Mouse (Mus musculus) neural tube, embryonic 10.5 days (tissue): ENCODE measurements around the gene Sec23ip.
A peak's percentile ranks its signal among the peaks of the same experiment; 100 is the strongest.
"Not testable (repeated sequence)": the region's sequence is repeated elsewhere in the genome, so short reads cannot be mapped to it uniquely, and the experiment has no call there.

Experiments
- DNase-seq: peaks from one replicate; pipeline ENCODE4 v3.0.0-alpha.2; 2017; ENCODE audit warnings: low spot score; ENCODE audit errors: extremely low spot score

The Sec23ip gene

DNA sequence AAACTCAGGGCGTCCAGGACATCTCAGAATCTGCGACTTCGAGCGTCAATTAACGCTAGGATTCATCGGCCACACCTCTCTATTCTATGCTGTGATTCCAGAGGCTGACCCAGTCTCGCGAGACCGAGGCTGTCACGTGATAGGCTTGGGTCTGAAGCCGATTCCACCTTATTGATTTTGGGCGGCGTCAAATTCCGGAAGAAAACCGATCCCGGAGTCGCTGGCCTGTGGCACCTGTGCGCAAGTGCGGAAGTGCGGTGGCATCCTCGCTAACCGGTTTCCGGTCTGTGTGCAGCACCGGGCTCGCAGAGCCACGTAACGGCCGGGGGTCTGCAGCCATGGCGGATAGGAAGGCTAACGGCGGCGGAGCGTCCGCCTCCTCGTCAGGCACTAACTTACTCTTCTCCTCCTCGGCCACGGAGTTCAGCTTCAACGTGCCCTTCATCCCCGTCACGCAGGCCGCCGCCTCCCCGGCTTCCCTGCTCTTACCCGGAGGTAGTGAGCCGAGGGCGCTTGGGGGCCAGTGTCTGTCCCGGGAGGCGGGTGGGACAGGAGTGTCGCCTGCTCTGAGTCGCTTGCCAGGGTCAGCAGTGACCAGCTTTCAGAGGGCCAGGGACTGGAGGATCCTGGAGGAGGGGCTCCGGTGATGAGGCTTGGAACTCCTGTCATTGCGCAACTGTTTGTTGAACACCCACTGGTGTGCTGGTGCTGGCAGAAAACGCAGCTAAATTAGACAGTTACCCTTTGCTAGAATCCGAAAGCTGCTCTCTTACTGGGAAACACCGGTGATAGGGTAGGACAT is at the start of gene Sec23ip:
Gene Sec23ip, plus strand, starts transcription at position 260 of the 802 bp plus-strand sequence.
- DNase-seq = peak; percentile 98

DNA sequence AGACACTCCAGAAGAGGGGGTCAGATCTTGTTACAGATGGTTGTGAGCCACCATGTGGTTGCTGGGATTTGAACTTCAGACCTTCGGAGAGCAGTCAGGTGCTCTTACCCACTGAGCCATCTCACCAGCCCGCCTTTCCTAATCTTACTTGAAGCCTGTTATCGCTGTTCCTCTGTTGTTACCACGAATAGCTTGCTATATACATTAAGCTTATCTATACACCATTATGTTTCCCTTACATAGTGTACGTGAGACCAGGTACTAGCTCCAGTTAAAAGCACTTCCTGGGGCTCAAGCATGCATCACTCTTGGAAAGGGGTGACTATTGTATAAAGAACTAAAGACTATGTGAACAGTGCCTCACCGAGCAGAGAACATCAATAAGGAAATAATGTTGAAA is 44.8 kb upstream of the Sec23ip start:
- not testable (repeated sequence) for DNase-seq

- DNase-seq = peak; percentile 65
Measured at GRCm38 (mm10) chr7:128705735-128706134, 39.0 kb upstream of the Sec23ip start.

DNA sequence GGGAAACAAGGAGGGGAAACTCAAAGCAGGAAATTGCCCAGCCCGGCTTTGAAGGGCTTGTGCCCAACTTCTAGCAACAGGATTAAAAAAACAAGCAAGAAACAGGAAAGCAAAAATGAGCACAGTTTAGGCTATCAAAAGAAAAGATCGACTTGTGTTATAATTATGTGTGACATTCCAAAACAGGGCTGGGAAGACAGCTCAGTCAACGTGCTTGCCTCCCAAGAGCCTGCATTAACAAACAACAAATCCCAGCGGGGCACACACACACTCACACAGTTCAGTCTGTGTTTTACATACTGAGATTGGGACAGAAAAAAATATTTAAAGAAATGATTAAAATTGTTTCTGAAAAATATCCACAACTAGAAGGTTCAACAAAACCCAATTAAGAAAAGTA is 26.8 kb upstream of the Sec23ip start:
- DNase-seq = no peak

DNA sequence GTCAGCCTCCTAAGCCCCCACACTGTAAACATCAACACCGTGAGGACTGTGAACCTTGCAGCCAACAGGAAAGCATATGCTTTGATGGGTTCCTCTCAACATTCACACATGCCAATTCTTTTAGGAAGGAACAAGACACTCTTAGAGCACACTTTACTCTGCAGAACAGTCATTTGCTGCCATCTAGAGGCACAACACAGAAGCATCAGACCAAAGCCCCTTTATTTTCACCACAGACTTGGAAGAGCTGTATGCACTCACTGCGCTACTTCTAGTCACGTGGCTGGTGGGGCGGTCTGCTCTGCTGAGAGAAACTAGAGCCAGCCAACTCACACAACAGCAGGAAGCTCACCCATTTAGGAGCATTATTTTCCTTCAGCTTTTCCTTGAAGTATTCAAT is 20.0 kb upstream of the Sec23ip start:
- peak; percentile 26 for DNase-seq

- no peak for DNase-seq
Measured at GRCm38 (mm10) chr7:128725189-128725588, 19.6 kb upstream of the Sec23ip start.

GRCm38 (mm10) chr7:128726999-128727398 is 17.7 kb upstream of the Sec23ip start:
- DNase-seq = no peak

GRCm38 (mm10) chr7:128727701-128728100 is 17.0 kb upstream of the Sec23ip start:
- no peak for DNase-seq

DNA sequence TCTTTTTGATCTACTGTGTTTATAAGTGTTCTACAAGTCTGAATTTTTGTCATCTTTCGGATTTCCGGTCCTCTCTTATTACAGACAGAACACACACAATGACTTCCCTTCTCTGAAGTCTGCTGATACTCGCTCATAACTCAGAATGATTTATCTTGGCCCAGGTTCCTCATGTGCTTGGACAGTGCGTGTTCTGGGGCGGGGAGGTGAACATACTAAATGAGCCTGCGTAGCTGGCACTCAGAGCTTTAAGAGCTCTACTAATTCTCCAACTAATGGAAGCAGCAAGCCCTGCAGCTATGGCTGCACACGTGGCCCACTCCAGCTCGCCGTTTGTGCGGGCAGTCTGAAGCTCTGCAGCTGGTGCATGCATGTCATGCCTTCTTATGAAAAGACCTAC is 16.0 kb upstream of the Sec23ip start:
- no peak for DNase-seq

DNA sequence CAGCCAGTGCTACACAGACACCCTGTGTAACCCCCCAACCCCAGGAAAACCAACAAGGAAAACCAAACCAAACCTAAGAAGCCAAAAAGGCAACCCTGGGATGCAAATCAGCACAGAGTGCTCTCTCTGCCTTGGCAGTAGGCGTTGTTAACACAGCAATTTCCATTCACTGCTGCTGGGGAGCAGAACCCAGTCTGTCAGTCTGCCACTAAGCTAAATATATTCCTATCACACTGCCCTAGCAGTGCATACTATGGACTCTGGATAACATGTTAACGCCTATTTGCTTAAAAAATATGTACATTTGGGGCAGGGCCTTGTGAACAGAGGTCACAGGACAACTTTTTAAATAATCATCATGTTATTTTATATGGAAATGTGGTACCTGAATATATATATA is 13.2 kb upstream of the Sec23ip start:
- DNase-seq = no peak

- no peak for DNase-seq
Measured at GRCm38 (mm10) chr7:128738041-128738440, 6.7 kb upstream of the Sec23ip start.

DNA sequence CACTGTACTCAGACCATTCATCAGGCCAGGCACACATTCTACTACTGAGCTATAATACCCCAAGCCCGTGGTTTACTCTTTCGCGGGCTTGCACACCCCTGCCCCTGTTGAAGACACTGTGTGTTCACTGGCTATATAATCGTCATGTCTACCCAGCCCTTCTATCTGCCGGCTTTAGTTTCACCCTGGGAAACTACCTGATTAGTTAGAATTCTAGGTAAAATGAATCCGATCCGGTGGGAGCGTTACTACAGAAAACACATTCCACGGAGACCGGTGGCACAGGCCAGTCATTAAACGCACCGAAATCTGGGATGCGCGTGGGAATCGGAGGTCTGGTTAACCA is 5.7 kb upstream of the Sec23ip start:
- DNase-seq = peak; percentile 29

DNA sequence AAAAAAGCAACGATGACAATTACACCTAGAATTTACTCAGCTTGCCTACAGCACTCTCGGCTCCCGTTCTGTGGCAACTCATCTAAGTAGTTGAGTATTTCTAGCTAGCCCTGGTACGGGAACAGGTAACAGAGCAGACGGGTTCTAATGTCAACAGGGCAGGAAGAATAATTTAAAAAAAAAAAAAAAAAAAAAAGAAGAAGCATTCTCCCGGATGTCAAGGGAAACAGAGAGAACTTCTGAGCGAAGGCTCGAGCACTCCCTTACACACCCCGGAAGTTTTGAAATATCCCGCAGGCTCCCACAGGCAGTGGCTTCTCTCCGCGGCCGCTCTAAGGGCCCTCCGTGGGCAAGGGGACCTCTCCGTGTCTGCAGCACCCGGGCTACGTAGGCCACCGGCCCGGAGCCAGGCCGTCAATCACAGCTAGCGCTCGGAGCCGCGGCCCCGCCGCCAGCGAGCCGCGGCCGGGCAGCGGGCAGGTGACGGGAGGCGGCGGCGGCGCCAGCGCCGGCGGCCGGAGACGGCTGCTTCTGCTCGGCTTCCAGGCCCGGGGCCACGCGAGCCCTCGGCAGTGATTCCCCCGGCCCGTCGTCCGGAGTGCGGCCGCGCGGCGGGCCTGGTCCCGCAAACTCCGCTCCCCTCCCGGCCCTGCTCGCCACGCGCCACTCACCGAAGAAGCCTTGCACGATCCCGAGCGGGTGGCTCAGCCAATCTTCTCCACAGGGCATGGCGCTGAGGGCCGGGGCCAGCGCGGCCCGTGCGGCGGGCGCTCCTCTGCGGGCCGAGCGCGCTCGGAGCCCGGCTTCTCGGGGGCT is 5.1 kb upstream of the Sec23ip start:
- no peak for DNase-seq

GRCm38 (mm10) chr7:128740334-128740733 is 4.4 kb upstream of the Sec23ip start, which contains the start of gene Mcmbp:
Mcmbp (minus strand) TSS chr7:128740495.
- DNase-seq = peak; percentile 97

- DNase-seq = no peak
Measured at GRCm38 (mm10) chr7:128743898-128744297, 845 bp upstream of the Sec23ip start.

- DNase-seq = no peak
Measured at GRCm38 (mm10) chr7:128746151-128746550, 1.4 kb downstream of the Sec23ip start.

GRCm38 (mm10) chr7:128748758-128749157 is 4.0 kb downstream of the Sec23ip start:
- no peak for DNase-seq

GRCm38 (mm10) chr7:128750296-128750695 is 5.6 kb downstream of the Sec23ip start:
- no peak for DNase-seq

- no peak for DNase-seq
Measured at GRCm38 (mm10) chr7:128752012-128752411, 7.3 kb downstream of the Sec23ip start.

GRCm38 (mm10) chr7:128755396-128755795 is 10.7 kb downstream of the Sec23ip start:
- DNase-seq = no peak

DNA sequence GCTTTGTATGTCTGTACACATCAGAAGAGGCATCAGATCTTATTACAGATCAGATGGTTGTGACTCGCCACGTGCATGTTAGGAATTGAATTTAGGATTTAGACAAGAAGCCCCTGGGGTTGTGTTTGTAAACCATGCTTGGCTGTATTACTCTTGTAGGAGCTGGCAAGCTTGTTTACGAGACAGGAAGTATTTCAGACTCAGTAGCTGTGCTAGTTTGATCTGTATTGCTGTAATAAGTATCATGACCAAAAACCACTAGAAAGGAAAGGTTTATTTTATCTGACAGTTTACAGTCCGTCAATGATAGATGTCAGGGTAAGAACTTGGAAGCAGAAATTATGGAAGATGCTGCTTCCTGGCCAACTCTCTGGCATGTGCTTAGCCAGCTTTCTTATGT is 14.2 kb downstream of the Sec23ip start:
- DNase-seq = no peak

- DNase-seq = no peak
Measured at GRCm38 (mm10) chr7:128766696-128767095, 22.0 kb downstream of the Sec23ip start.

DNA sequence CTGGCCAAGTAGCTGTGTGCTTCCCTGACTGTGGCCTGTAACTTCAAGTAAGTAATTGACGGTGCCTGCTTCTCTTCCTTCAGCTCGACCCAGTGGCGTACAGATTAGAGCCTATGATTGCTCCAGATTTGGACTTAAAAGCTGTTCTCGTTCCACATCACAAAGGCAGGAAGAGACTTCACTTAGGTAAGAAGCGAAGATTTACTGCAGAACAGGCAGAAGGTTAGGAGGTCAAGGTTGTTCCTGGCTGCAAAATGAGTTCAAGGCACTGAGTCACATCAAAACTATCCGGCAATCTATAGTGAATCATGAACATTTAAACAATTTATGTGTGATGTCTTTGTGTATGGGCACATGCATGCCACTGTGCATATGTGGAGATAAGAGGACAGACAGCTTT is 32.5 kb downstream of the Sec23ip start:
- DNase-seq = no peak
